Mouse (Mus musculus): ENCODE data around the gene Fads1.

DNA sequence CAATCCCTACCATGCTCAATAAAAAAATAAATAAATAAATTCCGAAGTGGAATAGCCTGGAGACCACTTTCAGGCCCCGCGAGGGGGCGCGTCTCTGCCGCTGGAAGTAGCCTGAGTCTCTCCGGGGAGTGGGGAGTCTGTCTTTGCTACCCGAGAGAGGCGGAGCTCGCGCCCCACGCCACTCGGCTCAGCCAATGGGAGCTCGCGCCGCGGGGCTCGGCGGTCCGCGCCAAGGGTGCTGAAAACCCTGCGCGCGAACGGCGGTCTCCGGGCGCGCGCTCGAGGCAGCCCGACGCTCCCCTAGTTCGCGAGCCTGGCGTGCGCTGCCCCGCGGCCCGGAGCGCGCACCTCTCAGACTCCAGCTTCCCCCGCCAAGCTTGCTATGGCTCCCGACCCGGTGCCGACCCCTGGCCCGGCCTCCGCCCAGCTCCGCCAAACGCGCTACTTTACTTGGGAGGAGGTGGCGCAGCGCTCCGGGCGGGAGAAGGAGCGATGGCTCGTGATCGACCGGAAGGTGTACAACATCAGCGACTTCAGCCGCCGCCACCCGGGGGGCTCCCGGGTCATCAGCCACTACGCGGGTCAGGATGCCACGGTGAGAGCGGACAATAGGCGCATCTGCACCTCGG, at the start of gene Fads1:
- TF ChIP-seq CTCF (IDR thresholded peaks at IDR 0.05; ENCODE audit: low read depth) = peak; percentile 74
- no peak for TF ChIP-seq EP300 (optimal IDR thresholded peaks at IDR 0.05)

Data from stomach, postnatal 0 days (tissue).